In genomic region chr2:121452990-121453389, GRCm38 (mm10) we compare ENCODE assay signal across 8 mouse cellular contexts. TPM values are rescaled to one million over a fixed set of nuclear protein-coding genes. Genes with fewer than 3 reads are reported as not detected.
DNase-seq lines count a peak whose midpoint lies in the region; ATAC-seq and TF ChIP-seq lines count a peak whose summit lies in the region.

TSS of gene Hypk (plus strand) at chr2:121453290.

- H3K4me1 ChIP-seq in heart, embryonic 11.5 days (ENCODE audit: control insufficient read depth, insufficient read depth, low read length): peaks cover 23% of the 10 kb centered on the region
- 0 out of 2 replicates have a peak, but pooled peaks cover 4% of the 10 kb centered on the region for H3K4me1 ChIP-seq in midbrain, postnatal 0 days (ENCODE audit: insufficient read depth, low read length)

- no peaks in the 10 kb centered on the region for H3K9me3 ChIP-seq in heart, embryonic 11.5 days (replicated peaks; ENCODE audit: control insufficient read depth, low read length)
- no peaks in the 10 kb centered on the region for H3K9me3 ChIP-seq in midbrain, postnatal 0 days (ENCODE audit: low read length)

- WGBS in heart, embryonic 11.5 days (ENCODE audit: insufficient replicate concordance): 63% methylated on average over 4 of the region's 4 CpGs
- WGBS in midbrain, postnatal 0 days: 83% methylated on average over 4 of the region's 4 CpGs

- no peak within 1 kb of the TSS for H3K9ac ChIP-seq in heart, embryonic 11.5 days (ENCODE audit: low read depth, low read length)
- H3K9ac ChIP-seq in midbrain, postnatal 0 days (replicated peaks; ENCODE audit: low read length, poor library complexity, severe bottlenecking): no peak within 1 kb of the TSS

- DNase-seq in left cerebral cortex, adult 2 months (ENCODE audit: extremely low spot score in 1 of 2, low spot score in 2 of 2): no peak
- DNase-seq in left cerebral cortex, adult 11 months (ENCODE audit: low spot score): no peak
- no peak for DNase-seq in left cerebral cortex, adult 8-10 months (ENCODE audit: low spot score in 2 of 2)
- no peak for DNase-seq in midbrain, postnatal 0 days (ENCODE audit: low spot score)
- no peak for DNase-seq in MN1 (ENCODE audit: low spot score)
- DNase-seq in right cerebral cortex, adult 18-20 months: no peak

- no peak within 1 kb of the TSS for H3K4me3 ChIP-seq in left cerebral cortex, adult 2 months
- no peak within 1 kb of the TSS for H3K4me3 ChIP-seq in heart, embryonic 11.5 days (ENCODE audit: low read depth, low read length)
- no peak within 1 kb of the TSS for H3K4me3 ChIP-seq in midbrain, postnatal 0 days (ENCODE audit: low read depth, low read length)

- intact Hi-C loops in left cerebral cortex, adult 2 months (cut with DNase I): no loop called here

- no peak for ATAC-seq in common myeloid progenitor, adult 5-6 weeks (replicated peaks; ENCODE audit: low read depth, poor library complexity, severe bottlenecking)
- no peak for ATAC-seq in heart, embryonic 11.5 days (replicated peaks; ENCODE audit: insufficient number of reproducible peaks, low FRiP score, low TSS enrichment)
- ATAC-seq in midbrain, postnatal 0 days (ENCODE audit: low FRiP score): no peak

- H3K36me3 ChIP-seq in heart, embryonic 11.5 days (ENCODE audit: control insufficient read depth, insufficient read depth, low read length): peaks cover 11% of the 10 kb centered on the region; the same call in 1 of the 2 replicates
- peaks cover 12% of the 10 kb centered on the region; the same call in 1 of the 2 replicates for H3K36me3 ChIP-seq in midbrain, postnatal 0 days (ENCODE audit: insufficient read depth, low read length)

- H3K27ac ChIP-seq in left cerebral cortex, adult 2 months: 0 out of 2 replicates have a peak within 1 kb of the TSS, but pooled peaks have one; percentile 6
- peak within 1 kb of the TSS; percentile 84 for H3K27ac ChIP-seq in heart, embryonic 11.5 days (ENCODE audit: low read depth, low read length)
- no peak within 1 kb of the TSS for H3K27ac ChIP-seq in midbrain, postnatal 0 days (ENCODE audit: low read depth, low read length)

- peak within 1 kb of the TSS; percentile 17; the same call in 1 of the 2 replicates for H3K4me2 ChIP-seq in heart, embryonic 11.5 days
- H3K4me2 ChIP-seq in midbrain, postnatal 0 days (ENCODE audit: low read depth, low read length, poor library complexity, severe bottlenecking): no peak within 1 kb of the TSS

- no peak for TF ChIP-seq CTCF in left cerebral cortex, adult 2 months (IDR thresholded peaks at IDR 0.05)
- TF ChIP-seq CTCF in midbrain, postnatal 0 days (IDR thresholded peaks at IDR 0.05): no peak

- no peaks in the 10 kb centered on the region for H3K27me3 ChIP-seq in heart, embryonic 11.5 days (ENCODE audit: control insufficient read depth, insufficient read depth, low read length)
- H3K27me3 ChIP-seq in midbrain, postnatal 0 days (ENCODE audit: insufficient read depth, low read length): no peaks in the 10 kb centered on the region

RNA-seq across cellular contexts. Expression of gene Hypk, which starts in this region (rescaled TPM):
- total RNA-seq in left cerebral cortex, adult 2 months (2021): 10 to 100 TPM; 22.7 to 23.1 TPM
- 76.4 and 129 TPM in 2 replicates for total RNA-seq in common myeloid progenitor, adult 5-6 weeks (2017)
- 118 and 124 TPM in 2 replicates for polyA plus RNA-seq in heart, embryonic 11.5 days (2014; fragmentation: Nextera tagmentation; extraction: Ambion mirVana)
- 10 to 100 TPM; 12.1 to 25.0 (median 17.5) TPM for total RNA-seq in left cerebral cortex, adult 8-10 months (2022)
- 12.3 and 17.6 TPM in 2 replicates for total RNA-seq in midbrain, postnatal 0 days (2014; rRNA removed)
- 109 and 115 TPM in 2 replicates for polyA plus RNA-seq in midbrain, postnatal 0 days (2015; fragmentation: Nextera tagmentation; extraction: Ambion mirVana)
